Mouse (Mus musculus) gastrocnemius, postnatal 10 days (tissue): ENCODE results near the gene St3gal4. TPM values are rescaled to one million over a fixed set of nuclear protein-coding genes. Genes with fewer than 3 reads are reported as not detected.

Source experiments
- DNase-seq: peaks from one replicate; pipeline ENCODE4 v3.0.0; 2021; ENCODE audit warnings: mixed read lengths
- total RNA-seq, 2 experiments: library from RNA; stranded (reverse); gene quantifications; 2 replicates each; pipeline ENCODE4 v1.2.3; 2021

Gene St3gal4
- total RNA-seq, 2 experiments from 2014 or later, result 12.7 to 13.1 TPM

- DNase-seq, result no peak
Observed at GRCm38 (mm10) chr9:35105884-35106880, 12.9 kb downstream of the St3gal4 start.

DNA sequence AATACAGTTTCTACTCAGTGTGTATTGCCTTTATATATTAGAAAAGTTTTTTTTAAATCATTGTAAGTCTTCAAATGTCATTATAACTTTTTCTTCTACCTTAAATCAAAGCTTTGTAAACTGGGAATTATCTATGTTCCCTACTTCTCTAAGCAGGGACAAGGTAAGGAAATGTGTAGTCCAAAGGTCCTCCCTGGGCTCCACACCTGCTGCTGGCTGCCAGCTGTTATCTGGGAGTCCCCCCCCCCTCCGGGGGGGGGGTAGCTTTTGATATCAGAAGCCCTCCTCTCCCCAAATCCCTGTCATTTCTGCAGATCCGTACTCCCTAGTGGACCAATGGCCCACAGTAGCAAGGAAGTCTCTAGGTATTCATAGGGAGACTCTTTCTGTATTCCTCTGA is 13.6 kb downstream of the St3gal4 start:
- no peak for DNase-seq

- DNase-seq, result no peak
Observed at GRCm38 (mm10) chr9:35104711-35105110, 14.4 kb downstream of the St3gal4 start.

DNA sequence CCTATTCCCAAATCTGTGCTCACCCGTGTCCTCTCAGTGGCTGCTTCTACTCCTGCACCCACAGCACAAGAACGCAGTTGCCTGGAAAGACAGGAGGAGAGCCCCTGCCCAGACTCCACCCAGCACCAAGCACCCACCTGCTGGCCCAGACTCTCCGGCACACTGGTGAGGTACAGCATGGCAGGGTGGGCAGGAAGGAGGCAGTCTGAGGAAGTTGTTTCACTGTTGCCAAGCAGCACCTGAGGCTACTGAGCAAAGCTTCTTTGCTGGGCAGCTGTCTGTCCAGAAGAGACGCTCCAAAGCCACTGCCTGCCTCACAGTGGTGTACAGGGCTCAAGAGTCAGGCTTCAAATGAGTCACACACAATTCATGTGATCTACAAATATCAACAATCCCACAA is 20.3 kb downstream of the St3gal4 start:
- DNase-seq, result no peak

GRCm38 (mm10) chr9:35097901-35098300 is 21.2 kb downstream of the St3gal4 start:
- DNase-seq, result no peak

DNA sequence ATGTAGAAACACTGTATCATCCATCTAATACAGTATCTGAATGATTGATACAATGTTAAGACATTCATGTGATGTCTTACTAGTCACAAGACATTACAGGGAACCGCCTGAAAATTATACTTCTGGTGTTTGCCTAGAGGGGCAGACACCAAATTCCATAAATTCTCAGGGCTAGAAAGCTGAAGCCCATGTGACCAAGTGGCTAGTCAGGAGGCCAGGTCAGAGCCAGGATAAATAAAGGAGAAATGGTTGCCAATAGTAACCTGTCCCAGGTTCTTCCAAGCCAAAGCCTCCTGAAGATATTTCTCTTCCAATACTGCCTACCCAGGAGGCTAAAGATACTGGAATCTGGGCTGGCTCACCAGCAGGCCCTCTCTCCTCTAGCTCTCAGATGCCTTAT is 23.3 kb downstream of the St3gal4 start:
- DNase-seq, result no peak

GRCm38 (mm10) chr9:35093350-35093749 is 25.7 kb downstream of the St3gal4 start:
- DNase-seq, result no peak

DNA sequence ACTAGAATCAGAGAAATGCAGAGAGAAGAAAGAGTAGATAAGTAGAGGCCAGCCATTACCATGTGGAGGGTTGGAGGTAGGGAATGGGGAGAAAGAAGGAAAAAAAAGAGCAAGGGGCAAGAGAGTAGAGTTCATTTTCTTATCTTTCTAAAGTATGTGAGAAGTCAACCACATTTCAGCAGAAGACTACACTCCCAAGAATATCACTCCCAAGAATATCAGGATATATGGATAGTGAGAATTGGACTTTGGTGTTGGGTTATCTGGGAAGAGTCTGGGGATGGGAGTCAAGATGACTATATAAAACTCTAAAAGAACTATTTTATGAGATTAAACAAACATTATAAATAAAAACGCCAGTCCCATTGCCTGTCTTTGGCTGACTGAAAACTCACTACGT is 26.2 kb downstream of the St3gal4 start:
- no peak for DNase-seq

DNA sequence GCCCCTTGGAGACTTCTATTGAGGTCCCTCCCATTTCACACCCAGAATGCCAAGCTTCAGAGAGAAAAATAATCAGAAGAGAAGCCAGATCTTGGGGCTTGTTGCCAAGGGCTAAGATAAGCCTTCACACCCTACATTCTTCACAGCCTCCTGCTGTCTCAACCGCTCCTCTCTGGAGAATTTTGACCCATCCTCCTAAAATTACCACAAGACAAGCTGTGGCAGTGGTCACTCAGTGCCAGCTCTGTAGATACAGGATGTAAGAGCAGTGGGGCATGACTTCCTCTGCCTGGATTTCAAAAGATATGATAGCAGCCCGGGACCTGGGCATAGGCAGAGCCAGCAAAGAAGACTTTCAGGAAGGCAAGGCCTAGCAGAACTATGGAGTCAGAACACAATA is 57.6 kb downstream of the St3gal4 start:
- DNase-seq, result no peak

DNA sequence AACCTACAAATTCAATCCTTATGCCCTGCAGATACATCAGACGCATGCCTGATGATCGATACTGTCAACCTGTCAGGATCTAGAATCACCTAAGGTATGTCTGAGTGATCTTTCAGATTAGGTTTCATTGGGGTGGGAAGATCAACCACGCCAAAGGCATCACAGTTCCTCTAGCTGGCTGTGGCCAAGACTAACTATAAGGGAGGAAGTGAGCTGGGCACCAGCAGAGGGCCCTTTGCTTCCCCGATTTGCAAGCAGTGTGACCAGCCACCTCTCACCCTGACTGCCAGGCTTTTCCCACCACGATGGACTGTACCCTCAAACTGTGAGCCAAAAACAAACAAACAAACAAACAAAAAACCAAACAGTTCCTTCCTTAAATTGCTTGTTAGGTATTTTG is 59.2 kb downstream of the St3gal4 start:
- no peak for DNase-seq

- DNase-seq, result no peak
Observed at GRCm38 (mm10) chr9:35058596-35059354, 60.3 kb downstream of the St3gal4 start.

DNA sequence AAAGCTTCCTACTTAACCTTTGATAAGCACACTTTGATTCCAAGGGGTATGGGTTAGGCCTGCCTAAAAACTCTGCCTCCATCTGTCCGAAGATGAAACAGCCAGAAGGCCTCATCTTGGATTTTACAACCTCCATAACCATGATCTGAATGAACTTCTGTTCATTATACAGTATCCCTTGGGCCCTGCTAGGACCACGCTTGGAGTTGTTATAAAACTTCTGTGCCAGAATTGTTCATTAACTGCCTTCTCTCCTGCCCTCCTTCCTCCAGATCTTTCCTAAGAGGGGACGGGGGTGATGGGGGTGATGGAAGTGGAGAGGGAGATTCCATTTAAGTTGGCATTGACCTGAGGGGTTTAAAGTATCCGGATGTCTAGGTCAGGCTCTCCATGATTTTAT is 60.9 kb downstream of the St3gal4 start:
- no peak for DNase-seq

DNA sequence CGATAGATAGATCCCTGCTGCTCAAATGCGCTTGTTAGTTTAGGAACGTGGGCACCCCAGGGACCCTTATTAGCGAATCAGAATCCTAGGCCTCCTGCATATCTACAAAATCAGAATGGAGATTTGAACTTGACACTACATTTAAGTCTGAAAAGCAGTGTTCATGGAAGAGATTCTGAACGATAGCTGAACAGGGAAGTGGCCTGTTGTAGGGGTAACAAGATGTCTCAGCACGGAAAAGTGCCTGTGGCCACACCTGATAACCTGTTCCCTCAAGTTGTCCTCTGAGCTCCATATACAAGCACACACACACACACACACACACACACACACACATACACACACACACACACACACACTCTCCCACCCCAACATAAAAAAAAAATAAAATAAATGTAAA is 61.4 kb downstream of the St3gal4 start:
- DNase-seq, result no peak

GRCm38 (mm10) chr9:35056611-35057010 is 62.5 kb downstream of the St3gal4 start:
- DNase-seq, result no peak

DNA sequence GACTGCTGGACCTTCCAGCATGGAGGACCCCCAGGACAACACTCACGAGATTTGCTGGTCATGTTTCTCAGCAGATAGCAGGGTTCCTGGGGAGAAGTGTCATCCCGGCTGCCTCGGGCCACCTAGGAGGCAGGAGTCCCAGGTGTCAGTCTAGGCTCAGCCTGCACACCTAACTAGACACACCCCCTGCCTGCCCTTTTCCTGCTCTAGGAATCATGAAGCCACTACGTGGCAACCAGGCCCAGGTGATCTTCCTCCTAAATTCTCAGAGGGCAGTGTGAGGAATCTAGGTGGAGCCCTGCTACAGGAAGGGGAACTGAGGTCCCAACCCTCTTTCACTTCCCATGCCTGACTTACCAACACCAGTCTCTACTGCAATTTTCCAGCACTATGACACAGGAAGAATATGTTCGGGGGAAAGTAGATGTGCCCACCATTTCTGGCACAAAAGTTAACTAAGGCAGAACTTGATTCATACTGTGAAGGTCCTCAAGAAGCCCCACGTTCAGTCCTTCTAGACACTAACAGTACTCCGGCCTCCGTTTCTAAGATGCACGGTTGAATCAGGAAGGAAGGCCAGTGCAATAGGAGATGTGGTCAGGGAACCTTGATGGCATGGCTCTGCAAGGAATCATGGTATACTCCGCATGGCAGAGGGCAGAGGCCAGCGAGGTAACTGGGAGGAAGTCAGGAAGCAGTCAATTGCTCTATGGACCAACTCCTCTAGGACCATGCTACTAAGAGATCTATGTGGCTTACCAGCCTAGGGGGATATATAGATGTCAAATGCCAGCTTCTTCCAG is 63.3 kb downstream of the St3gal4 start:
- DNase-seq, result no peak

DNA sequence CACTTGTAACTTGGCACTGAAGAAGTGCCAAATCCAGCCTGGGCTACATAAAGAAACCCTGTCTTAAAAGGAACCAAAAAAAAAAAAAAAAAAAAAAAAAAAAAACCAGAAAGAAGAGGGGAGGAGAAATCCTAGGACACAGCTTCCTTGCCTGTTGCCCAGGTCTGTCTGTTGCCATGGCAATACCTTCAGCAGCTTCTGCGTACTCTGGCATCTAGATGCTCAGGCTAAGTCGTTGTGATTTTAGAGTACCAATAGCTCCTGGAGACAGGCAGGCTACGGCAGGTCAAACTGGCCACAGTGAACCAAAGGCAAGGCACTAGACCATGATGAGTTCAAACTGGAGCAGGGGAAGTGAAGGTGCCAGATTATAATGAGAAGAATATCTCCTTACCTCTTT is 65.4 kb downstream of the St3gal4 start:
- DNase-seq, result no peak

DNA sequence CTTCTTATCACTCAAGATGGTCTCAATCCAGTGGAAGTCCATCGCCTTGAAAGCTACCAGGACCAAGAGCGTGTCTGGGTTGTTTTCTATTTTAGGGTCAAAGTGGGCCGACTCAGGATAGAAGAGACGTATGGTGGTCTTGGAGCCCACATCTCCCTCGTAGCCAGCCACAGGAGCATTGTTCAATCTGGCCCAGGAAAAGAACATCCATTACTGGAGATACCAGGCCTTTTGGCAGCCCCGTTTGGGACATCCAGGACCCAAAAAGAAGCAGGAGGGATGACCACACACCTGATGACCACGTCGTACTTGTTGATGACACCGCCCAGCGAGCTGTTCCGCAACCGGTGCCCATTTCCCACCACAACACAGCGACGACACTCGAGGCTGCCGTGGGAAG is 66.0 kb downstream of the St3gal4 start:
- DNase-seq, result no peak

DNA sequence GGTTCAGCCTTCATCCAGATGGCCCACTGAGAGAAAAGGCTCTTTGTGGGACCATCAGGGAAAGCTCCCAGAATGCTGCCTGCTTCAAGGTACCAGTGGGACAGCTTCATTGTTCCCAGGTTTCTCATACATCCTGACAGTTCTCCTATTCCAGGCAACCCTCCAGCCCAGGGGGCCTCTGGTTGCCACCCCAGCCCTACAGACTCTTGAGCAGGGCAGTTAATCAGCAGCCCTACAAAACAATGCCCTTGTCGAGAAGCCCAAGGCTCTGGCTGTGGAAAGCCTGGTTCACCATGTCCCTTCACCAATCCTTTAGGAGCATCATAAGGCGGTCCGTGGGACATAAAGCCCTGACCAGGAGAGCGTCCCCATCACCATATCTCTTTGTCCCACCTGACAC is 66.4 kb downstream of the St3gal4 start:
- DNase-seq, result no peak

- DNase-seq, result no peak
Observed at GRCm38 (mm10) chr9:35051666-35052065, 67.4 kb downstream of the St3gal4 start.

DNA sequence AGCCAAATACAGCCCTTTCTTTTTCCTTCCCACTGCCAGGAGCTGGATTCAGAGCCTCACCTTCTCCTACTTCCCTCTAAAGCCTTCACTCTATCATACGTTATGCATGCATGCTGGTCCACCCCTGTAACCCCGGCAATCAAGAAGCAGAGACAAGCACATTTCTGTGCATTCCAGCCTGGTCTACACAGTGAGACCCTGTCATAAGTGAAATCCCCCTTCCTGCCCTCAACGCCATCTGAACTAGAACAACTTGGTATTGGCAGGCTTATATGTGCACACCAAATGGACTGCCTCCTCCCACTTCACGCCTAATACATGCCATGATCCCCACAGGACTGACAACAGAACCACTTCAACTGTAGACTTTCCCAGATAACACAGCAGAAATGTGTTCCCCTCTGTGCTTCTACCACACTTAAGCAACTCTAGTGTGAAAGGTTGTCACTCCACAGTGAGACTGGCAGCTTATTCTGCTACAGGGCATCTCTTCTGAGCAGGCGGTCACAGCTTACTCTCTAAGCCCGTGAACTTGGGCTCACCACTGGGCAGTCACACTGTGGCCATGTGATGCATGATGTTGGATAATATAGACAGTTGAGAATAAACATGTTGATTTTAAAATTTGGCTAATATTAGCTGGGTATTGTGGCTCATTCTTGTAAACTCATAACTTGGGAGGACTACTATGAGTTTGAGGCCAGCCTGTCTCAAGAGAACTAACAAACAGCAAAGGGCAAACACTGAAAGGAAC is 68.2 kb downstream of the St3gal4 start:
- DNase-seq, result no peak

DNA sequence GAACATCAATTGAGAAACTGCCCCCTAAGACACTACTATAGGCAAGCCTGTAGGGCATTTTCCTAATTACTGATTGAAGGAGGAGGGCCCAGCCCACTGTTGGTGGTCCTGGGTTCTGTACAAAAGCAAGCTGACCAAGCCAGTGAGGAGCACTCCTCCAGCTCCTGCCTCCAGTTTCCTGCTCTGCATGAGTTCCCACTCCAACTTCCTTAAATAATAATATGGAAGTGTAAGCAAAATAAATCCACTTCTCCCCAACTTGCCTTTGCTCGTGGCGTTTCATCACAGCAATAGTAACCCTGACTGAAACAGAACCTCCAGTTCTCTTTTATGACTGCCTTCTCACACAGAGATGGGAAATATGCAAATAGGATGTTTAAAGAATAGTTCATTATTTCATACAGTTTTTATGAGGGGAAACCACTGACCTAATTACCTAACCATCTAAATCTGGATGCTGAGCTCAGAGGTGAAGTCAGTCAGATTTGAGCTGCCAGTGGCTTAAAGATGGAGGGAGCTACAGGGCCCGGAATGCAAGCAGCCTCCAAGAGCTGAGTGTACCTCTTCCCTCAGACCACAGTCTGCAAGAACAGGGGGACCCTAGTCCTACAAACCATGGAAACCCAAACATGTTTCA is 69.1 kb downstream of the St3gal4 start:
- DNase-seq, result no peak
